Mouse (Mus musculus): ENCODE data around the gene Efcab8. TPM values are rescaled to one million over a fixed set of nuclear protein-coding genes. Genes with fewer than 3 reads are reported as not detected.

Gene Efcab8
- polyA plus RNA-seq, 1 experiment, result 1.8 TPM

GRCm38 (mm10) chr2:153762121-153762520, 17.6 kb upstream of the Efcab8 start:
- 95% methylated on average over 5 of the region's 5 CpGs for WGBS
- no peak overlapping the region for H3K27ac ChIP-seq (ENCODE audit: control insufficient read depth, insufficient read depth, low read length)
- H3K4me1 ChIP-seq (replicated peaks; ENCODE audit: control insufficient read depth, insufficient read depth, low read length), result peaks cover 2% of the 10 kb centered on the region
- DNase-seq, result no peak
- H3K27me3 ChIP-seq (ENCODE audit: control insufficient read depth, insufficient read depth, low read length), result no peaks in the 10 kb centered on the region
- TF ChIP-seq POLR2A (IDR thresholded peaks at IDR 0.05; ENCODE audit: control insufficient read depth, extremely low read depth, insufficient read depth, low read length, poor library complexity) (no peak), CTCF (IDR thresholded peaks at IDR 0.05; ENCODE audit: borderline replicate concordance, control insufficient read depth, extremely low read depth, insufficient read depth, low read length, poor library complexity) (no peak)
- peaks cover 93% of the 10 kb centered on the region for H3K36me3 ChIP-seq (ENCODE audit: control insufficient read depth, insufficient read depth, low read length)
- H3K4me3 ChIP-seq (ENCODE audit: control insufficient read depth, insufficient read depth, low read length), result no peak overlapping the region

- Histone ChIP-seq H3K36me3 (ENCODE audit: control insufficient read depth, insufficient read depth, low read length) (peaks cover 56% of the 10 kb centered on the region), H3K27ac (ENCODE audit: control insufficient read depth, insufficient read depth, low read length) (no peak overlapping the region), H3K4me3 (ENCODE audit: control insufficient read depth, insufficient read depth, low read length) (no peak overlapping the region), H3K4me1 (replicated peaks; ENCODE audit: control insufficient read depth, insufficient read depth, low read length) (no peaks in the 10 kb centered on the region), H3K27me3 (ENCODE audit: control insufficient read depth, insufficient read depth, low read length) (no peaks in the 10 kb centered on the region)
- TF ChIP-seq CTCF (IDR thresholded peaks at IDR 0.05; ENCODE audit: borderline replicate concordance, control insufficient read depth, extremely low read depth, insufficient read depth, low read length, poor library complexity), result no peak
- no peak for TF ChIP-seq POLR2A (IDR thresholded peaks at IDR 0.05; ENCODE audit: control insufficient read depth, extremely low read depth, insufficient read depth, low read length, poor library complexity)
- no peak for DNase-seq
- WGBS, result 96% methylated on average over 6 of the region's 6 CpGs
Observed at GRCm38 (mm10) chr2:153767484-153767883, 12.2 kb upstream of the Efcab8 start.

GRCm38 (mm10) chr2:153768881-153769280, 10.8 kb upstream of the Efcab8 start:
- no peaks in the 10 kb centered on the region for H3K27me3 ChIP-seq (ENCODE audit: control insufficient read depth, insufficient read depth, low read length)
- no peak overlapping the region for H3K27ac ChIP-seq (ENCODE audit: control insufficient read depth, insufficient read depth, low read length)
- WGBS, result 93% methylated on average over 2 of the region's 2 CpGs
- H3K4me3 ChIP-seq (ENCODE audit: control insufficient read depth, insufficient read depth, low read length), result no peak overlapping the region
- no peaks in the 10 kb centered on the region for H3K4me1 ChIP-seq (replicated peaks; ENCODE audit: control insufficient read depth, insufficient read depth, low read length)
- TF ChIP-seq POLR2A (IDR thresholded peaks at IDR 0.05; ENCODE audit: control insufficient read depth, extremely low read depth, insufficient read depth, low read length, poor library complexity) (no peak), CTCF (IDR thresholded peaks at IDR 0.05; ENCODE audit: borderline replicate concordance, control insufficient read depth, extremely low read depth, insufficient read depth, low read length, poor library complexity) (no peak)
- DNase-seq, result no peak
- H3K36me3 ChIP-seq (ENCODE audit: control insufficient read depth, insufficient read depth, low read length), result peaks cover 46% of the 10 kb centered on the region

- Histone ChIP-seq H3K27ac (ENCODE audit: control insufficient read depth, insufficient read depth, low read length) (no peak overlapping the region), H3K36me3 (ENCODE audit: control insufficient read depth, insufficient read depth, low read length) (peaks cover 6% of the 10 kb centered on the region)
Observed at GRCm38 (mm10) chr2:153772950-153773349, 6.8 kb upstream of the Efcab8 start.

GRCm38 (mm10) chr2:153775472-153775871, 4.3 kb upstream of the Efcab8 start:
- DNase-seq, result no peak
- H3K4me1 ChIP-seq (replicated peaks; ENCODE audit: control insufficient read depth, insufficient read depth, low read length), result peaks cover 17% of the 10 kb centered on the region
- no peak overlapping the region for H3K4me3 ChIP-seq (ENCODE audit: control insufficient read depth, insufficient read depth, low read length)
- H3K36me3 ChIP-seq (ENCODE audit: control insufficient read depth, insufficient read depth, low read length), result no peaks in the 10 kb centered on the region; the same call in none of the 2 replicates
- no peak overlapping the region for H3K27ac ChIP-seq (ENCODE audit: control insufficient read depth, insufficient read depth, low read length)
- no peak for TF ChIP-seq POLR2A (IDR thresholded peaks at IDR 0.05; ENCODE audit: control insufficient read depth, extremely low read depth, insufficient read depth, low read length, poor library complexity)
- no peaks in the 10 kb centered on the region for H3K27me3 ChIP-seq (ENCODE audit: control insufficient read depth, insufficient read depth, low read length)
- WGBS, result 95% methylated on average over 4 of the region's 4 CpGs

More at GRCm38 (mm10) chr2:153772950-153773349, 6.8 kb upstream of the Efcab8 start:
- no peak for DNase-seq
- H3K4me1 ChIP-seq (replicated peaks; ENCODE audit: control insufficient read depth, insufficient read depth, low read length), result no peaks in the 10 kb centered on the region
- TF ChIP-seq POLR2A (IDR thresholded peaks at IDR 0.05; ENCODE audit: control insufficient read depth, extremely low read depth, insufficient read depth, low read length, poor library complexity), result no peak
- TF ChIP-seq CTCF (IDR thresholded peaks at IDR 0.05; ENCODE audit: borderline replicate concordance, control insufficient read depth, extremely low read depth, insufficient read depth, low read length, poor library complexity), result no peak
- no peak overlapping the region for H3K4me3 ChIP-seq (ENCODE audit: control insufficient read depth, insufficient read depth, low read length)
- no peaks in the 10 kb centered on the region for H3K27me3 ChIP-seq (ENCODE audit: control insufficient read depth, insufficient read depth, low read length)
- 98% methylated on average over 4 of the region's 4 CpGs for WGBS

GRCm38 (mm10) chr2:153778638-153779362, 931 bp upstream of the Efcab8 start:
- Histone ChIP-seq H3K4me3 (ENCODE audit: control insufficient read depth, insufficient read depth, low read length) (peak overlapping the region; percentile 48), H3K36me3 (ENCODE audit: control insufficient read depth, insufficient read depth, low read length) (no peaks in the 10 kb centered on the region), H3K4me1 (replicated peaks; ENCODE audit: control insufficient read depth, insufficient read depth, low read length) (peaks cover 25% of the 10 kb centered on the region), H3K27me3 (ENCODE audit: control insufficient read depth, insufficient read depth, low read length) (no peaks in the 10 kb centered on the region), H3K27ac (ENCODE audit: control insufficient read depth, insufficient read depth, low read length) (peak overlapping the region; percentile 97)
- TF ChIP-seq POLR2A (IDR thresholded peaks at IDR 0.05; ENCODE audit: control insufficient read depth, extremely low read depth, insufficient read depth, low read length, poor library complexity) (0 out of 2 replicates have a peak, but pooled peaks have one; percentile 30), CTCF (IDR thresholded peaks at IDR 0.05; ENCODE audit: borderline replicate concordance, control insufficient read depth, extremely low read depth, insufficient read depth, low read length, poor library complexity) (no peak)
- 11% methylated on average over 24 of the region's 24 CpGs for WGBS
- peak; percentile 92 for DNase-seq

All from thymus, adult 2 months (tissue).